Mouse (Mus musculus): ENCODE results near the gene Mtrf1. TPM values are rescaled to one million over a fixed set of nuclear protein-coding genes. Genes with fewer than 3 reads are reported as not detected.
"Not testable (repeated sequence)": the region's sequence is repeated elsewhere in the genome, so short reads cannot be mapped to it uniquely, and the experiment has no call there.

The Mtrf1 gene
- polyA plus RNA-seq, 1 experiment from 2014 or later, result 9.1 TPM

DNA sequence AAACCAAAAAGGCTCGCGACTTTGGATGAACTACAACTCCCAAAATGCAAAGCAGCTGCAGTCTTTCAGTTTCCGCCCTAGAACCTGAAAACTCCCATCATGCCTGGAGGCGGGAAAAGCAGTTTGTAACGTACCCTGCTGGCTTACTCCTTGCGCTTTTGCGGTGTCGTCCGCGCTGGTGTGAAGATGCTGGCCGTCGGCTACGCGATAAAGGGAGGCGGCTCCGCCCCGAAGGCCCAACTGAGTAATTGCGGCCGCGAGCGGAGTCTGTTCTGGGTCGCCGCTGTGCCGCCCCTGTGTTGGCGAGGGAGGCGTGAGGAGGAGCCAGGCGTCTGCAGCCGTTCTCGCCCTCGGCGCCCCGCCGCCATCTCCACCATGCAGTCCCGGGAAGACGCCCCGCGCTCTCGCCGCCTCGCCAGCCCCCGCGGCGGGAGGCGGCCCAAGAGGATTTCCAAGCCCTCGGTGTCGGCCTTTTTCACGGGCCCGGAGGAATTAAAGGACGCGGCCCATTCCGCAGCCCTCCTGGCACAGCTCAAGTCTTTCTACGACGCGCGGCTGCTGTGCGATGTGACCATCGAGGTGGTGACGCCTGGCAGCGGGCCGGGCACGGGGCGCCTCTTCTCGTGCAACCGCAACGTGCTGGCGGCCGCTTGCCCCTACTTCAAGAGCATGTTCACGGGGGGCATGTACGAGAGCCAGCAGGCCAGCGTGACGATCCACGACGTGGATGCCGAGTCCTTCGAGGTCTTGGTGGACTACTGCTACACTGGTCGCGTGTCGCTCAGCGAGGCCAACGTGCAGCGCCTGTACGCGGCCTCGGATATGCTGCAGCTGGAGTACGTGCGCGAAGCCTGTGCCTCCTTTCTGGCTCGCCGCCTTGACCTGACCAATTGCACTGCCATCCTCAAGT lies 54.4 kb downstream of the Mtrf1 start, which contains the start of gene Kbtbd6:
Gene Kbtbd6 (plus strand): TSS at position 155 of the 910 bp plus-strand sequence.
- Histone ChIP-seq H3K4me3 (peak within 1 kb of the TSS; percentile 63), H3K9ac (peak within 1 kb of the TSS; percentile 74), H3K27ac (replicated peaks) (peak within 1 kb of the TSS; percentile 53; the same call in 1 of the 2 replicates), H3K4me2 (peak within 1 kb of the TSS; percentile 66)
- not testable (repeated sequence) for H3K4me1 ChIP-seq; H3K27me3 ChIP-seq (replicated peaks); H3K36me3 ChIP-seq; H3K9me3 ChIP-seq
- whole genome bisulfite sequencing, result 12% methylated on average over 45 of the region's 89 CpGs
- peak; percentile 76 for ATAC-seq (ENCODE audit: extremely low read depth, insufficient number of reproducible peaks, low FRiP score, low TSS enrichment)

DNA sequence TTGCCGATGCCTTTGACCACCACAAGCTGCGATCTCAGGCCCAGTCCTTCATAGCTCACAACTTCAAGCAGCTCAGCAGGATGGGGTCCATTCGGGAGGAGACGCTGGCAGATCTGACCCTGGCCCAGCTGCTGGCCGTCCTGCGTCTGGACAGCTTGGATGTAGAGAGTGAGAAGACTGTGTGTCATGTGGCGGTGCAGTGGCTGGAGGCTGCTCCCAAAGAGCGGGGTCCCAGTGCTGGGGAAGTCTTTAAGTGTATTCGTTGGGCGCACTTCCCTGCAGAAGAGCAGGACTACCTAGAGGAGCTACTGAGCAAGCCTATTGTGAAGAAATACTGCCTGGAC lies 55.0 kb downstream of the Mtrf1 start:
- H3K4me2 ChIP-seq; H3K4me3 ChIP-seq; H3K9ac ChIP-seq; H3K36me3 ChIP-seq; H3K9me3 ChIP-seq; H3K27ac ChIP-seq (replicated peaks); ATAC-seq (ENCODE audit: extremely low read depth, insufficient number of reproducible peaks, low FRiP score, low TSS enrichment); H3K4me1 ChIP-seq; H3K27me3 ChIP-seq (replicated peaks): not testable (repeated sequence)
- 91% methylated on average over 8 of the region's 10 CpGs for WGBS

DNA sequence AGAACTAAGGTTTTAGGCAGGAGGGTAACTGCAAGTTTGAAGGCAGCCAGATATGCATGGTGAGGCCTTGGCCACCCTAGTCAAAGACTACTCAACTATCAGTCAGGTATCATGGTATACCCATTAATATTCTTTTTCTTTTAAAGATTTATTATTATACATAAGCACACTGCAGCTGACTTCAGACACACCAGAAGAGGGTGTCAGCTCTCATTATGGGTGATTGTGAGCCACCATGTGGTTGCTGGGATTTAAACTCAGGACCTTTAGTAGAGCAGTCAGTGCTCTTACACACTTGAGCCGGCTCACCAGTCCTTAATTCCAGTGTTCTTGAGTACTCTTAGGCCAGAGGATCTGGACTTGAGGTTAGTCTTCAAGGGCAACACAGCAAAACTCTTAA lies 62.8 kb downstream of the Mtrf1 start:
- peaks cover 51% of the 10 kb centered on the region for H3K36me3 ChIP-seq
- no peak overlapping the region for H3K4me2 ChIP-seq
- no peaks in the 10 kb centered on the region for H3K27me3 ChIP-seq (replicated peaks)
- no peak for ATAC-seq (ENCODE audit: extremely low read depth, insufficient number of reproducible peaks, low FRiP score, low TSS enrichment)
- WGBS, result 91% methylated on average over 1 of the region's 1 CpGs
- no peak overlapping the region for H3K4me3 ChIP-seq
- no peaks in the 10 kb centered on the region for H3K4me1 ChIP-seq
- H3K27ac ChIP-seq (replicated peaks), result no peak overlapping the region
- no peaks in the 10 kb centered on the region for H3K9me3 ChIP-seq
- H3K9ac ChIP-seq, result no peak overlapping the region

DNA sequence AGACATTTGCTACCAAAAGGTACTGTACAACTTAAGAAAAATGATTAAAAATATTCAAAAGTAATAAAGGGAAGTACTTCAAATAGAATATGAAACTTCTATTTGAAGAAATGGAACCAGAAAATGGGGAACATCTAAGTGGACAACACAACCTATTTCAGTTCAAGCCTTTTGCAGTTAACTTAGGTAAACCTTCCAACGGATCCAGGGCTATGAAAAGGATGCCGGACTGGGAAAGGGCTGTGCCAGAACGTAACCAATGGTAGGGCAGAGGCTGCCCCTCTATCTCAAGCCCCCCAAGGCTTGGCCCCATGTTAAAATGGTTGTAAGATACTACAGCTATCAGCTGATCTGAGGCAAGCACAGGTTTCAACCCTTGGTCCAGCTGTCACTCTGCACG lies 63.4 kb downstream of the Mtrf1 start:
- 82% methylated on average over 4 of the region's 4 CpGs for WGBS
- no peaks in the 10 kb centered on the region for H3K9me3 ChIP-seq
- H3K27me3 ChIP-seq (replicated peaks), result no peaks in the 10 kb centered on the region
- no peaks in the 10 kb centered on the region for H3K4me1 ChIP-seq
- peaks cover 57% of the 10 kb centered on the region for H3K36me3 ChIP-seq
- H3K4me2 ChIP-seq, result no peak overlapping the region
- ATAC-seq (ENCODE audit: extremely low read depth, insufficient number of reproducible peaks, low FRiP score, low TSS enrichment), result no peak
- no peak overlapping the region for H3K4me3 ChIP-seq
- no peak overlapping the region for H3K9ac ChIP-seq
- H3K27ac ChIP-seq (replicated peaks), result no peak overlapping the region

DNA sequence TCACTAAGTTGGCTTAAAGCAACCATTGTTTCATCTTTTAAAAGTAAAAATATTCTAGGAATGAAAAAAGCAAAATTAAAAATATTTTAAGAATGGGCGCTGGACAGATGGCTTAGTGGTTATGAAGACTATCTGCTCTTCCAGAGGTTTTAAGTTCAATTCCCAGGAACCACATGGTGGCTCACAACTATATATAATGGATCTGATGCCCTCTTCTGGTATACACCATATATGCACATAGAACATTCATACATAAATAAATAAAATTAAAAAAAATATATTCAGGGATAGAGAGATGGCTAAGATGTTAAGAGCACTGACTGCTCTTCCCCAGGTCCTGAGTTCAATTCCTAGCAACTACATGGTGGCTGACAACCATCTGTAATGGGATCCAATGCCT lies 68.1 kb downstream of the Mtrf1 start:
- H3K27me3 ChIP-seq (replicated peaks), result no peaks in the 10 kb centered on the region
- H3K9ac ChIP-seq, result no peak overlapping the region
- no peak overlapping the region for H3K4me3 ChIP-seq
- no peak overlapping the region for H3K27ac ChIP-seq (replicated peaks)
- 77% methylated on average over 1 of the region's 1 CpGs for WGBS
- H3K9me3 ChIP-seq, result no peaks in the 10 kb centered on the region
- H3K4me1 ChIP-seq, result no peaks in the 10 kb centered on the region
- peaks cover 84% of the 10 kb centered on the region for H3K36me3 ChIP-seq
- no peak overlapping the region for H3K4me2 ChIP-seq
- no peak for ATAC-seq (ENCODE audit: extremely low read depth, insufficient number of reproducible peaks, low FRiP score, low TSS enrichment)

DNA sequence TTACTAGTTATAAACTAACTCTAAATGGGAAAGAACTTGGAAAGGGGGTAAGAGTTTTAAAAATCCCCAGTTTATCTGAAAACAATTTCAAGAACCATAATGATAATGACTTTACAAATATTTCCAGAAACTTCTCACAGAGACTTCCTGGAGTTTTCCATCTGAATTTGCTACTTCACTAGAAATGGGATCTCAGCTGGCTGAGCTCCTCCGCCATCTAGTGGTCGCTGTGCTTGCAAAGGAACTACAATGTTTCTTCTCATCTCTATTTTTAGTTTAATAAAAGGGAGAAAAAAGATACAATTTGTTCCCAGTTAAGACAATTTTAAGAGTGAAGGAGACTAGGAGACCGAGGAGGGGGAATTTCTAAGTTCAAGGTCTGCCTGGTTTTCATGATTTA lies 70.0 kb downstream of the Mtrf1 start:
- ATAC-seq (ENCODE audit: extremely low read depth, insufficient number of reproducible peaks, low FRiP score, low TSS enrichment), result no peak
- WGBS, result 7% methylated on average over 3 of the region's 3 CpGs

More for the DNA sequence above, 70.0 kb downstream of the Mtrf1 start:
- Histone ChIP-seq H3K27me3 (replicated peaks) (no peaks in the 10 kb centered on the region), H3K36me3 (peaks cover 87% of the 10 kb centered on the region), H3K4me3 (no peak overlapping the region), H3K4me1 (no peaks in the 10 kb centered on the region), H3K9ac (no peak overlapping the region), H3K9me3 (no peaks in the 10 kb centered on the region), H3K27ac (replicated peaks) (no peak overlapping the region), H3K4me2 (no peak overlapping the region)

Other genes starting within 250 kb of the Mtrf1 start
- not detected in 2 replicates for gene Zfp957, start 150.4 kb upstream of the Mtrf1 start, polyA plus RNA-seq (2015; fragmentation: Nextera tagmentation; extraction: Ambion mirVana)
- gene Rgcc, start 96.1 kb upstream of the Mtrf1 start, polyA plus RNA-seq (2015; fragmentation: Nextera tagmentation; extraction: Ambion mirVana), result 12.6 and 22.5 TPM in 2 replicates
- 18.9 and 19.7 TPM in 2 replicates for gene Naa16, start 7.0 kb upstream of the Mtrf1 start, polyA plus RNA-seq (2015; fragmentation: Nextera tagmentation; extraction: Ambion mirVana)
- gene Kbtbd7, start 28.7 kb downstream of the Mtrf1 start, polyA plus RNA-seq (2015; fragmentation: Nextera tagmentation; extraction: Ambion mirVana), result 7.0 and 7.1 TPM in 2 replicates
- gene Kbtbd6, start 54.1 kb downstream of the Mtrf1 start, polyA plus RNA-seq (2015; fragmentation: Nextera tagmentation; extraction: Ambion mirVana), result 1.4 and 2.5 TPM in 2 replicates
- gene Elf1, start 83.4 kb downstream of the Mtrf1 start, polyA plus RNA-seq (2015; fragmentation: Nextera tagmentation; extraction: Ambion mirVana), result 7.2 and 8.0 TPM in 2 replicates
- gene Wbp4, start 83.7 kb downstream of the Mtrf1 start, polyA plus RNA-seq (2015; fragmentation: Nextera tagmentation; extraction: Ambion mirVana), result 24.5 and 26.4 TPM in 2 replicates
- gene Sugt1, start 189.9 kb downstream of the Mtrf1 start, polyA plus RNA-seq (2015; fragmentation: Nextera tagmentation; extraction: Ambion mirVana), result 95.3 and 108 TPM in 2 replicates